Mouse (Mus musculus) MEL (cell line): ENCODE measurements around the gene Ppdpf. TPM values are rescaled to one million over a fixed set of nuclear protein-coding genes. Genes with fewer than 3 reads are reported as not detected.
A peak's percentile ranks its signal among the peaks of the same experiment; 100 is the strongest.

Source experiments
- DNase-seq: peaks from one replicate; pipeline ENCODE4 v3.0.0; 2011; ENCODE audit warnings: low read depth, low spot score
- H3K27ac ChIP-seq: 2 replicates; pipeline ENCODE4 v1.5.1; 2012; ENCODE audit warnings: low read depth, mild to moderate bottlenecking, control low read depth, low read length, moderate library complexity; ENCODE audit not compliant: control insufficient read depth
- H3K27me3 ChIP-seq, 2 experiments: fragments of 150-350 bp in 1 of 2; sonication (generic) in 1 of 2; 2 replicates each; pipeline ENCODE4 v1.6.1; 2012; ENCODE audit warnings: low read length in 2 of 2, mild to moderate bottlenecking in 2 of 2, improper control_type of control experiment in 1 of 2, moderate library complexity in 1 of 2; ENCODE audit not compliant: insufficient read depth in 2 of 2, control insufficient read depth in 1 of 2
- H3K36me3 ChIP-seq, 2 experiments: 2 replicates each; pipeline ENCODE4 v1.6.1; 2012 to 2014; ENCODE audit warnings: low read length in 2 of 2, improper control_type of control experiment in 1 of 2, inconsistent platforms in 1 of 2, mild to moderate bottlenecking in 1 of 2; ENCODE audit not compliant: insufficient read depth in 2 of 2, control insufficient read depth in 1 of 2
- H3K4me1 ChIP-seq, 2 experiments: fragments of 150-350 bp in 1 of 2; sonication (generic) in 1 of 2; 2 replicates each; pipeline ENCODE4 v1.6.1; 2012; ENCODE audit warnings: low read length in 2 of 2, improper control_type of control experiment in 1 of 2, mild to moderate bottlenecking in 1 of 2; ENCODE audit not compliant: insufficient read depth in 2 of 2, control insufficient read depth in 1 of 2
- H3K4me3 ChIP-seq, 2 experiments: fragments of 150-350 bp in 1 of 2; sonication (generic) in 1 of 2; 2 replicates each; pipeline ENCODE4 v1.5.1; 2012; ENCODE audit warnings: low read depth in 2 of 2, low read length in 2 of 2, mild to moderate bottlenecking in 2 of 2, moderate library complexity in 2 of 2, control low read depth in 1 of 2, improper control_type of control experiment in 1 of 2; ENCODE audit not compliant: control insufficient read depth in 1 of 2, insufficient read depth in 1 of 2
- H3K79me2 ChIP-seq: 2 replicates; pipeline ENCODE4 v1.6.1; 2012; ENCODE audit warnings: mild to moderate bottlenecking, low read length, moderate library complexity; ENCODE audit not compliant: control insufficient read depth, poor library complexity, insufficient read depth
- H3K9ac ChIP-seq: 2 replicates; pipeline ENCODE4 v1.6.1; 2012; ENCODE audit warnings: low read depth, mild to moderate bottlenecking, control low read depth, low read length, moderate library complexity; ENCODE audit not compliant: control insufficient read depth, poor library complexity, severe bottlenecking
- H3K9me3 ChIP-seq: fragments of 150-350 bp; sonication (generic); replicated peaks from 2 replicates; pipeline ENCODE4 v1.6.1; 2012; ENCODE audit warnings: mild to moderate bottlenecking, low read length, improper control_type of control experiment, moderate library complexity; ENCODE audit not compliant: insufficient read depth
- CTCF ChIP-seq, 3 experiments: IDR thresholded peaks in 2 of 3; conservative IDR thresholded peaks in 1 of 3; 2 replicates each; pipeline ENCODE4 v1.5.1; 2011 to 2012; ENCODE audit warnings: low read length in 3 of 3, low read depth in 2 of 3, mild to moderate bottlenecking in 2 of 3, improper control_type of control experiment in 1 of 3, inconsistent platforms in 1 of 3, mixed read lengths in 1 of 3, moderate library complexity in 1 of 3; ENCODE audit not compliant: control insufficient read depth in 1 of 3, insufficient read depth in 1 of 3, poor library complexity in 1 of 3, severe bottlenecking in 1 of 3
- E2F4 ChIP-seq: IDR thresholded peaks from 2 replicates; pipeline ENCODE4 v1.6.1; 2011; ENCODE audit warnings: low read depth, low read length, improper control_type of control experiment, borderline replicate concordance
- ELF1 ChIP-seq: IDR thresholded peaks from 2 replicates; pipeline ENCODE4 v1.6.1; 2014; ENCODE audit warnings: low read depth, mild to moderate bottlenecking, inconsistent platforms, low read length, improper control_type of control experiment, moderate library complexity
- GATA1 ChIP-seq: IDR thresholded peaks from 2 replicates; pipeline ENCODE4 v1.6.1; 2011; ENCODE audit warnings: low read depth, low read length, improper control_type of control experiment
- HCFC1 ChIP-seq: IDR thresholded peaks from 2 replicates; pipeline ENCODE4 v1.6.1; 2012; ENCODE audit warnings: low read depth, mild to moderate bottlenecking, inconsistent platforms, low read length, improper control_type of control experiment, moderate library complexity
- JUND ChIP-seq: IDR thresholded peaks from 2 replicates; pipeline ENCODE4 v1.6.1; 2011; ENCODE audit warnings: low read depth, mild to moderate bottlenecking, improper control_type of control experiment, low read length
- MAZ ChIP-seq: IDR thresholded peaks from 2 replicates; pipeline ENCODE4 v1.6.1; 2012; ENCODE audit warnings: low read depth, mild to moderate bottlenecking, inconsistent platforms, low read length, improper control_type of control experiment
- MYB ChIP-seq: IDR thresholded peaks from 2 replicates; pipeline ENCODE4 v1.6.1; 2011; ENCODE audit warnings: mild to moderate bottlenecking, low read depth, low read length, improper control_type of control experiment
- POLR2A ChIP-seq, 2 experiments: IDR thresholded peaks; 2 replicates each; pipeline ENCODE4 v1.6.1; 2011 to 2012; ENCODE audit warnings: low read length in 2 of 2, mild to moderate bottlenecking in 2 of 2, control low read depth in 1 of 2, improper control_type of control experiment in 1 of 2, low read depth in 1 of 2, moderate library complexity in 1 of 2; ENCODE audit not compliant: control insufficient read depth in 1 of 2, insufficient read depth in 1 of 2, poor library complexity in 1 of 2
- RCOR1 ChIP-seq: IDR thresholded peaks from 2 replicates; pipeline ENCODE4 v1.6.1; 2012; ENCODE audit warnings: low read depth, mild to moderate bottlenecking, inconsistent platforms, low read length, improper control_type of control experiment
- SIN3A ChIP-seq: IDR thresholded peaks from 2 replicates; pipeline ENCODE4 v1.6.1; 2012; ENCODE audit warnings: low read length, improper control_type of control experiment, inconsistent platforms
- SMC3 ChIP-seq: IDR thresholded peaks from 2 replicates; pipeline ENCODE4 v1.6.1; 2011; ENCODE audit warnings: low read depth, low read length, improper control_type of control experiment
- TAL1 ChIP-seq: IDR thresholded peaks from 2 replicates; pipeline ENCODE4 v1.6.1; 2012; ENCODE audit warnings: mild to moderate bottlenecking, inconsistent platforms, low read length, moderate library complexity, mixed read lengths
- USF2 ChIP-seq, 2 experiments: IDR thresholded peaks; 2 replicates each; pipeline ENCODE4 v1.6.1; 2011 to 2012; ENCODE audit warnings: improper control_type of control experiment in 2 of 2, low read length in 2 of 2, borderline replicate concordance in 1 of 2, inconsistent platforms in 1 of 2, low read depth in 1 of 2, mild to moderate bottlenecking in 1 of 2; ENCODE audit not compliant: insufficient read depth in 1 of 2
- ZNF384 ChIP-seq: IDR thresholded peaks from 2 replicates; pipeline ENCODE4 v1.6.1; 2012; ENCODE audit warnings: low read depth, mild to moderate bottlenecking, inconsistent platforms, low read length, improper control_type of control experiment
- polyA plus RNA-seq, 2 experiments: library from polyadenylated mRNA; stranded (reverse) in 1 of 2; unstranded in 1 of 2; fragments of >175 nt in 1 of 2; fragments of >200 nt in 1 of 2; gene quantifications; 2 replicates each; pipeline versions ENCODE4 v1.2.1 to v1.2.4; 2012; ENCODE audit warnings: low replicate concordance in 2 of 2, low read depth in 1 of 2; ENCODE audit not compliant: insufficient read length in 2 of 2, insufficient read depth in 1 of 2, missing spikeins in 1 of 2
- total RNA-seq: library from RNA; depleted of rRNA; stranded (reverse); fragments of 300-350 nt; gene quantifications from 2 replicates; pipeline ENCODE4 v1.2.3, GENCODE M21; 2012

The Ppdpf gene
- total and polyA plus RNA-seq, 3 experiments = 20.2 to 73.4 TPM; not detected in 1

DNA sequence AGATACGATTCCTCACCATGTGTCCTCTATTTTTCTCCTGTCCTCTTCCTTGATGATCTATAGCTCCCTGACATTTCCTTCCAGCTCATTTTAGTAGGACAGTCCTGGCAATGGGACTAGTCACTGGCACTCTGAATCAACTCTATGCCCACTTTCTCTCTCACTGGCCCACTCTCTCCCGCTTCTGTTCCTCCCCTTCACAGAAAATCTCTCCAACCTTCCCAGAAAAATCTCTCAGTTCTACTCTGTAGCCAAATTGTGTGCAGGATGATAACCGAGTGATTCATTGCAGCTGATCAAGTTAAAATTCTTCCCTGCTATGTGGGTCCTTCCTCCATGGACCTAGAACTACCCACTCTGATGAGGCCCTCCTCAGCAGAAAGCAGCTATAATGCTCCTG lies 12.4 kb upstream of the Ppdpf start:
- no peaks in the 10 kb centered on the region for H3K79me2 ChIP-seq
- no peak overlapping the region for H3K9ac ChIP-seq
- no peak overlapping the region for H3K4me3 ChIP-seq
- H3K27ac ChIP-seq = no peak overlapping the region
- H3K36me3 ChIP-seq = peaks cover 0 to 5% of the 10 kb centered on the region in 2 experiments; a peak in 1 of 4 replicates
- TF ChIP-seq GATA1 (no peak), SIN3A (no peak), USF2 (IDR thresholded peaks at IDR 0.05; ENCODE audit: borderline replicate concordance in 1 of 2, insufficient read depth in 1 of 2, low read depth in 1 of 2, low read length in 2 of 2) (no peak), E2F4 (no peak), CTCF (IDR thresholded peaks at IDR 0.05 in 2 of 3, conservative IDR thresholded peaks at IDR 0.05 in 1 of 3; ENCODE audit: control insufficient read depth in 1 of 3, insufficient read depth in 1 of 3, low read depth in 2 of 3, low read length in 3 of 3, poor library complexity in 1 of 3, severe bottlenecking in 1 of 3) (no peak), RCOR1 (no peak), MYB (no peak), ZNF384 (no peak), TAL1 (no peak), MAZ (no peak), HCFC1 (no peak), SMC3 (no peak)
- TF ChIP-seq, all 39 proteins: peak for 0
- H3K4me1 ChIP-seq = no peaks in the 10 kb centered on the region
- no peaks in the 10 kb centered on the region for H3K9me3 ChIP-seq
- no peaks in the 10 kb centered on the region; a peak in 1 of 4 replicates for H3K27me3 ChIP-seq
- DNase-seq = no peak

DNA sequence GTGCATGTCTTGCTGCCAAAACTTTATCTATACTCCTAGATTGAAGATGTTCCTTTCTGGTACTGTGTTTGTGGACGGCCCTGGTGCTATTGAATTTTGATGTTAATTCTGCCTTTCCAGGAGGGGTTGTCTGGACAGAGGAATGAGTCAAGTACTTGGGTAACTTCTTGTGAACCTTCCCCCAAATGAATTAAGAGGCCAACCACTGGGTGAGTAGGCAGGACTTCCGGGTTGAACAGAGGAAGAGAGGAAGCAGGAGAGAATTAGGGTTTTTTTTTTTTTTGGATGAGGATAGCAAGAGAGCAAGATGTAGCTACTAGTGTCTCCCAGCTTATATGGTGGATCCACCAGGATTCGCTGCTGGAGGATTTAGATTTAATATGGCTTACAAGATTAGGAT lies 9.0 kb upstream of the Ppdpf start:
- peak overlapping the region; percentile 18 to 21; a peak in 1 of 4 replicates for H3K4me3 ChIP-seq
- TF ChIP-seq JUND = no peak
- peak; percentile 87 for TF ChIP-seq ZNF384
- TF ChIP-seq ELF1 = peak; percentile 64
- TF ChIP-seq POLR2A (IDR thresholded peaks at IDR 0.05; ENCODE audit: control insufficient read depth in 1 of 2, insufficient read depth in 1 of 2, low read depth in 1 of 2, low read length in 2 of 2, poor library complexity in 1 of 2) = peak in 1 of 2 experiments; percentile 28; a peak in 1 of 4 replicates
- 0 out of 2 replicates have a peak, but pooled peaks have one; percentile 12 for TF ChIP-seq HCFC1
- DNase-seq = peak; percentile 48

DNA sequence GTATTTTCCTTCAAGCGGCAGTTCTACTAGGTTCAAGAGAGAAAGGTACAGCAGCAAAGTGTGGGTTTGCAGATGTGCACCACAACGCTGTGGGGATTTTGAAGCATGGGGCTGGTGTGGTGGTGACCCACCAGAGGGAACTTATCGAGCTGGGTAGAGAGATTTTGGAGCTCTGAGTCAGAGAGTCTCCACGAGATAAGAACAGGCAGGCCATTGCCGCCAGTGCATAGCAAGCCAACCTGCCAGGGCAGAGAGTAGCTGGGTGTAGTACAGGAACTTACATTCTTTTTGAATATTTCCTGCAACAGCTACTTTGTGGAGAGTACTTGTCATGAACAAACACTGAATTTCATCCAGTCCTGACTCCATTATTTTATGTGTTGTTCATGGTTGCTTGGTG lies 8.6 kb upstream of the Ppdpf start:
- TF ChIP-seq GATA1 (peak; percentile 70), USF2 (IDR thresholded peaks at IDR 0.05; ENCODE audit: borderline replicate concordance in 1 of 2, insufficient read depth in 1 of 2, low read depth in 1 of 2, low read length in 2 of 2) (no peak)
- Histone ChIP-seq H3K27ac (no peak overlapping the region), H3K4me3 (peak overlapping the region; percentile 18 to 21; a peak in 1 of 4 replicates), H3K9ac (no peak overlapping the region), H3K9me3 (no peaks in the 10 kb centered on the region), H3K4me1 (no peaks in the 10 kb centered on the region), H3K27me3 (no peaks in the 10 kb centered on the region; a peak in 1 of 4 replicates), H3K79me2 (no peaks in the 10 kb centered on the region), H3K36me3 (peaks cover 0 to 5% of the 10 kb centered on the region in 2 experiments; a peak in 1 of 4 replicates)
- DNase-seq = peak; percentile 59

More for the DNA sequence above, 9.0 kb upstream of the Ppdpf start:
- Histone ChIP-seq H3K9me3 (no peaks in the 10 kb centered on the region), H3K79me2 (no peaks in the 10 kb centered on the region), H3K36me3 (peaks cover 0 to 5% of the 10 kb centered on the region in 2 experiments; a peak in 1 of 4 replicates), H3K27me3 (no peaks in the 10 kb centered on the region; a peak in 1 of 4 replicates), H3K4me1 (no peaks in the 10 kb centered on the region), H3K9ac (no peak overlapping the region), H3K27ac (no peak overlapping the region)
